ENCODE assay signal across 9 mouse cellular contexts in genomic region chr4:84876347-84876746, GRCm38 (mm10). TPM values are rescaled to one million over a fixed set of nuclear protein-coding genes. Genes with fewer than 3 reads are reported as not detected.
A peak's percentile ranks its signal among the peaks of the same experiment; 100 is the strongest.
DNase-seq lines count a peak whose midpoint lies in the region.
"Had no signal": no experiment of that assay in that cellular context is flagged by ENCODE, and none has a peak within 500 bp of the region (broad histone marks: within the 10 kb centered on the region; RNA-seq: fewer than 3 reads in every experiment).

No protein-coding gene starts in this region.

- H3K4me1 ChIP-seq in heart, embryonic 10.5 days, result no peaks in the 10 kb centered on the region
- H3K4me1 ChIP-seq: lung, embryonic 15.5 days had no signal

- no peak overlapping the region for H3K27ac ChIP-seq in heart, embryonic 10.5 days
- H3K27ac ChIP-seq: lung, embryonic 15.5 days had no signal

- H3K4me3 ChIP-seq in heart, embryonic 10.5 days, result no peak overlapping the region
- H3K4me3 ChIP-seq: lung, embryonic 15.5 days had no signal

- no peaks in the 10 kb centered on the region for H3K27me3 ChIP-seq in heart, embryonic 10.5 days (ENCODE audit: insufficient read depth, poor library complexity, severe bottlenecking)
- H3K27me3 ChIP-seq: lung, embryonic 15.5 days had no signal

- H3K36me3 ChIP-seq in heart, embryonic 10.5 days, result no peaks in the 10 kb centered on the region
- H3K36me3 ChIP-seq: lung, embryonic 15.5 days had no signal

- H3K9me3 ChIP-seq in heart, embryonic 10.5 days, result no peaks in the 10 kb centered on the region
- H3K9me3 ChIP-seq: lung, embryonic 15.5 days had no signal

- 56% methylated on average over 3 of the region's 3 CpGs for WGBS in heart, embryonic 10.5 days

- peak; percentile 38 to 72 for DNase-seq in heart, adult 18-20 months
- no peak for DNase-seq in heart, embryonic 10.5 days (ENCODE audit: low spot score)
- DNase-seq in urinary bladder, postnatal 25 days (ENCODE audit: low spot score), result peak; percentile 17
- DNase-seq in urinary bladder, postnatal 10 days (ENCODE audit: low spot score), result no peak
- peak; percentile 31 for DNase-seq in fibroblast of lung, adult 2 months (ENCODE audit: low read depth)
- DNase-seq in layer of hippocampus, adult 9-10 months (ENCODE audit: low spot score), result peak; percentile 62
- DNase-seq in right cerebral cortex, adult 18-20 months, result peak; percentile 40
- no peak for DNase-seq in c-Kit-positive CD71-positive TER-119-positive erythroid progenitor cells, embryonic 14.5 days (ENCODE audit: low spot score)

RNA-seq across cellular contexts. Expression of gene Cntln, which starts 7.8 kb away (rescaled TPM):
- total RNA-seq in heart, adult 18-20 months (2021), result 1 to 10 TPM; 2.0 to 2.3 TPM
- polyA plus RNA-seq in heart, embryonic 10.5 days (2016; fragmentation: Nextera tagmentation; extraction: Ambion mirVana), result 4.8 and 7.4 TPM in 2 replicates

Comparison
In these comparisons a context has a peak if more than half of its experiments do, and no peak if none do; other contexts are left out.
1. DNase-seq: peak in heart, adult 18-20 months (2 of 2), urinary bladder, postnatal 25 days (single experiment), fibroblast of lung, adult 2 months (single experiment), layer of hippocampus, adult 9-10 months (single experiment) and right cerebral cortex, adult 18-20 months (single experiment); none in heart, embryonic 10.5 days (single experiment), urinary bladder, postnatal 10 days (single experiment) and c-Kit-positive CD71-positive TER-119-positive erythroid progenitor cells, embryonic 14.5 days (single experiment).